Mouse (Mus musculus) testis, postnatal 10 days (tissue): Measurements from ENCODE around the gene Ccdc69.

Experiments used
- DNase-seq: peaks from one replicate; pipeline ENCODE4 v3.0.0; 2021; ENCODE audit warnings: low spot score

The Ccdc69 gene

GRCm38 (mm10) chr11:55036601-55037000, 41.3 kb downstream of the Ccdc69 start:
- DNase-seq: no peak

- peak; percentile 87 for DNase-seq
Measured at GRCm38 (mm10) chr11:55033040-55033660, 44.8 kb downstream of the Ccdc69 start, which contains the start of gene Anxa6. Gene Anxa6, minus strand, starts transcription at chr11:55033445.

DNA sequence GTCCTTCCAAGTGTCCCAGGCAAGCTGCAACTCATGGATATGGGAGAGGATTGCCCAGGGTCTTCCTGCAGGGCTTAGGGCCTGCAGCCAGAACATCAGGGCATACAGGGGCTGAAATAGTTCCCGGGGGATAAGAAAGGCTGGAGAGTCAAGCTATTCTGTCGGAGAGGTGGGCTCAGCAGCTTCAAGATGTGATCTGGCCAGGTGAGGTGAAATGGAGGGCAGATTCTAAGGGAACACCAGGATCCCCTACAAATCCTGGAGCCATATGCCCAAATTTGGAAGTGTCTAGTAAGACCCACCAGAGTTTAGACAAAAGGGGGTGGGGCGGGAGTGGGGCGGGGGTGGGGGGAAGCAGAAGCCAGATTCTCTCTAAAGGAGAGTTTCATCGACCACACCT, 45.6 kb downstream of the Ccdc69 start:
- DNase-seq: no peak

DNA sequence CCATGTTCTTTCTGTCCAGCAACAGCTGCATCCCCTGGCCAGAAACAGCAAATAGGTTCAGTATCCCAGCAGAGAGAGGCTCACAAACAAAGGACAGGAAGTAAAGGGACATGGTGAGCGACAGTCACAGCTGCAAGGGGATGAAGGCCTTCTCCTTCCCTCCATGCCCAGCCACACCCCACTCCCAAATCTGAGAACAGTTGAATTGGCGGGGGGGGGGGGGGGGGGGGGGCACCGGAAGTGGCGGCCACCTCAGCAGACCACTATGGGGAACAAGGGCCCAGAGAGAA, 46.0 kb downstream of the Ccdc69 start:
- no peak for DNase-seq

GRCm38 (mm10) chr11:55031211-55031990, 46.5 kb downstream of the Ccdc69 start:
- no peak for DNase-seq

GRCm38 (mm10) chr11:55028509-55028908, 49.4 kb downstream of the Ccdc69 start:
- no peak for DNase-seq

- no peak for DNase-seq
Measured at GRCm38 (mm10) chr11:55027204-55027855, 50.6 kb downstream of the Ccdc69 start.

GRCm38 (mm10) chr11:55025896-55026295, 52.0 kb downstream of the Ccdc69 start:
- no peak for DNase-seq

- no peak for DNase-seq
Measured at GRCm38 (mm10) chr11:55023583-55023982, 54.3 kb downstream of the Ccdc69 start.

- peak; percentile 92 for DNase-seq
Measured at GRCm38 (mm10) chr11:55023049-55023564, 54.8 kb downstream of the Ccdc69 start.

DNA sequence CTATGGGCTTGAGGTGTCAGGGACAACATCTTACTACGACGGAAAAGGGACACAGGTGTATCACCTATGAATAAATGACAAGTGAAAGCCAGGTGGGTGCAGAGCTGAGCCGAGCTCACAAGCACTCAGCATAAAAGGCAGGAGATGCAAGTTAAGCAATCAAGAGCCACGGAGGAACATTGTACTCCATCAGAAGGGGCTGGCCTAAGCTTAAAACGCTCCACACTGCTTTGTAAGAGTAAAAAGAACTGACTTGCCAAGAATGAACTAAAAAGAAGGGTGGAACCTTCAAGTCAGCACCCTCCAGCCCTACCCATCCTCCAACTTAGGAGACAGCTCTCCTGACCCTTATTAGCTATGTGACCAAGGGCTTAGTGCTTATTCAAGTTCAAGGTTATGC, 55.4 kb downstream of the Ccdc69 start:
- DNase-seq: no peak

- DNase-seq: no peak
Measured at GRCm38 (mm10) chr11:55021859-55022258, 56.1 kb downstream of the Ccdc69 start.

GRCm38 (mm10) chr11:55021458-55021857, 56.5 kb downstream of the Ccdc69 start:
- DNase-seq: no peak

DNA sequence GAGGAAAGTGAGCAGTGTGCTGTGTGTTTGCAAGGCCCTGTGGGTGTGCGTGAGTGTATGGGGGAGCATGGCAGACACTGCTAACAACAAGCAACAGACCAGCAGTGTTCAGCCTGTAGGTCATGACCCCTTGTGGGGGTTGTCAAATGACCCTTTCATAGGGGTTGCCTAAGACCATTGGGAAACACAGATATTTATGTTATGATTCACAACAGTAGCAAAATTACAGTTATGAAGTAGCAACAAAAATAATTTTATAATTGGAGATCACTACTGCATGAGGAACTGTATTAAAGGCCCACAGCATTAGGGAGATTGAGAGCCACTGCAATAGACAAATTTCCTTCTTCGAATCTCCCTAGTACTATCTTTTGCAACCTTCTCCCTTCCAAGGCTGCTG, 58.2 kb downstream of the Ccdc69 start:
- DNase-seq: no peak

GRCm38 (mm10) chr11:55018034-55018433, 59.9 kb downstream of the Ccdc69 start:
- DNase-seq: no peak

DNA sequence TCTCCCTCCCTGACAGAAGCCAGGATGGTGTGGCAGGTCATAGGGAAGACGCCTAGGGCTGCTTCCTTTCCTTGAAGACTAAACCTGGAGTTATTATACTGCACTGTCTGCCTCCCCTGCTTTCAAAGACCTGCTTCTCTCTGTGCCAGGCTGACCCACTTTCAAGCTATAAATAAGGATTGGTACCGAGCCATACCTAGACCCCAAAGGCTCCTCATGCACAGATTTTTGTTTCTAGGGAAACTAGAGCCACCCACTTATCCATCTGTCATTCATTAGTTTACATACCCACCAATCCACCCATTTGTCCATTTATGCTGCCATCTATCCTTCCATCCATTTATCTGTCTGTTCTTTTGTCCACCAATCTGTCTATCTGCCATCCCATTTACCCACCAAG, 60.7 kb downstream of the Ccdc69 start:
- no peak for DNase-seq

DNA sequence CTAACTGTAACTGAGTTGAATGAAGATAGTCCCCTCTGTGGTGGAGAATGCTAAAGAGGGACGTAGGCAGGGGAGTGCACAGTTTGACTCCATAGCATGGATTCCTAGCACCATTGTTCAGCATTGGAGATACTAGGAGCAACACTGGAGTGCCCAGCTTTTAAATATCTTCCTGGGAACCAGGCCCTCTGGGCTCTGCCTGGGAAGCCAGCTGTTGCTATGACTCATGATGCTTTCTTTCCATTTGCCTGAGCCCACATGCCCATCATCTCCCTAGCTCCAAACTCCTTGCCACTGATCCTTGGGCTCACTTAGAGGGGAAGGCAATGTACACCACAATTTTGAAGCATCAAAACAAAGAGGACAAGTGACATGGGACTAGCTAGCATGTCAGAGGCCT, 61.2 kb downstream of the Ccdc69 start:
- DNase-seq: no peak

GRCm38 (mm10) chr11:55015831-55016241, 62.1 kb downstream of the Ccdc69 start:
- peak; percentile 85 for DNase-seq

DNA sequence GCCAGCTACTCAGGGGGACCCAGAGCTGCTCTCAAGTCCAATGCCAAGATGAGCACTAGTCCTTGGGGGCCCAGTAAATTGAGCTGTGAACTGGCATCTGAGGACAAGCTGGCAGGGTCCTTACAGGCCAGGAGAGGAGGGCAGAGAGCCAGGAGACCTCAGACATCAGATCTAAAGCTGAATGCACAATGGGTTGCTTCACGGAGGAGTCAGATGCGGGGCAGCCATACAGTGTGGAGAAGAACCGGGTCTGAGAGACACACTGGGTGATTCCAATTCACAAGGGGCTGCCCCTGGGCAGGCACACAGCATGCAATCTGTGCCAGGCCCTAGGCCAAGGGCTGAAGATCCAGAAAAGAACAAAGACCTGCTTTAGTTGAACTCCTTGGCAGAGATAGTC, 62.7 kb downstream of the Ccdc69 start:
- DNase-seq: peak; percentile 65

GRCm38 (mm10) chr11:55013802-55014201, 64.1 kb downstream of the Ccdc69 start:
- no peak for DNase-seq

- peak; percentile 72 for DNase-seq
Measured at GRCm38 (mm10) chr11:55012551-55013521, 65.1 kb downstream of the Ccdc69 start.

- no peak for DNase-seq
Measured at GRCm38 (mm10) chr11:55011440-55011839, 66.5 kb downstream of the Ccdc69 start.
